Mouse (Mus musculus) embryo, embryonic 11 days (tissue): ENCODE results near the gene Fmnl3.

Experiments used
- DNase-seq: peaks from one replicate; pipeline ENCODE4 v3.0.0-alpha.2; 2015

The Fmnl3 gene

DNA sequence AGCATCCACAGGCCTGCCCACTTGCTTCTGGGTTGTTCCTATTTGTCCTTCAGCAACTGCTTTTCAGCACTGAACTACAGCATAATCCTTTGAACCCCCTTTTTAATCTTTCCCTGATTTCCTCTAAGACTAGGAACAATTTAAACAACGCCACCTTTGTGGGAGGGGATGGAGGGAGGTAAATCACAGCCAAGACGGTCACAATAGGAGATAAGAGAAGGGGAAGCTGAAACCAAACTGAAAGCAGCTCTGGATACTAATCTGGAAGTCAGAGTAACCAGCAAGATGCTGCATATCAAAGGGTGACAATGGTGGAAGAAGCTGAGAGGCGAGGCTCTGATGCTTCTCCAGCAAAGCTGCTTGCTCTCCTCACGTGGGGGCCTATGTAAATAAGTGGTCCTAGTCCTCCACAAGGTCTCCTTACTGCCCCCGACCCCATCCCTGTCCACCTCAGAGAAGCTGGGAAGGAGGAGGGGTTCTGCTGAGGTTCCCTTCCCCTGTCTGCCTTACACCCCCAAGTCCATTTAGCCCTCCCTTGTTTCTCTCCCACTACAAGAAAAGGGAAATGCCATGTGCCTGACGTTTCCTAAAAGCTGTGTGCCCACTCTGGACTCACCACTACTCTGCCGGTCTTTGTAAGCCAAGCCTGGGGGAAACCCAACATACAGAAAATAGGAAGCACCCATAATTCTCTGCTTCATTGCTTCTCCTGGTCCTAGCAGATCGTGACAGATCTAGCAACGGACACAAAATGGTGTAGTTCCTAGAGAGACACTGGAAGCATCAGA is 27.9 kb downstream of the Fmnl3 start:
- no peak for DNase-seq

DNA sequence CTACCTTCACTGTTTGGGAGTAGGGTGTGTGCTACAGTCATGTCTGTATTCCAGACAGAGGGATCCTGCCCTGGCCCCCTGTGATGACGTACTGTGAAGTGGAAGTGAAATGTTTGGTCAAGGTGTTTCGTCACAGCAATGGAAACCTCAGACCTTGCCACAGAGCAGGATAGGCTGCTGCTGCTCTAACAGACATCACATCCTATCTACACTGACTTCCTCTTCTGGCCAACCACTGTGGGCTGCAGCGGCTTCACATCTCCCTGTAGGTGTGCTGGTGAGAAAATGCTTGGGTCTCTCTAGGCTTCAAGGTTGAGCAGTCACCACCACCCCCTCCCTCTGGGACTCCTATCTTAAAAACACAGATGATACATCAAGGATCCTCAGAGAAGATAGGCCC is 29.2 kb downstream of the Fmnl3 start:
- no peak for DNase-seq

GRCm38 (mm10) chr15:99339669-99340068 is 30.6 kb downstream of the Fmnl3 start:
- DNase-seq, result no peak

- DNase-seq, result no peak
These were observed 31.4 kb downstream of the Fmnl3 start for GRCm38 (mm10) chr15:99338916-99339315.

GRCm38 (mm10) chr15:99335801-99336320 is 34.4 kb downstream of the Fmnl3 start:
- DNase-seq, result no peak

DNA sequence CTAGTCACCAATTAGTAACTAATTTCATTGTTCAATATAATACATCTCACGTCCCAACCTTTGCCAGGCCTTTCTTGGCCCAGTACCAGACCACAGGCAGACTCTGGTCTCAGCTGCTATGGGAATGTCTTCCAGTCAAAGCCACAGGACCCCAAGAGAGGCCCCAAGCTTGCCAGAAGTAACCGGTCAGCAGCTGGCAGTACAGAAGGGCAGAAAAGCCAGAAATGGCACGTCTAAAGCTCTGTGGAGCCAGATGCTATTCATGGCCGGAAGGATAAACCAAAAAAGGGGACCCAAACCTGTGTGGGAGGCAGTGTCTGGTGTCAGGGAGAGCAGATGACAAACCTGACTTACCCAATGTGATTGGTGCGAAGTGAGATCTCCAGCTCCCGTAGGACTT is 35.8 kb downstream of the Fmnl3 start:
- no peak for DNase-seq

DNA sequence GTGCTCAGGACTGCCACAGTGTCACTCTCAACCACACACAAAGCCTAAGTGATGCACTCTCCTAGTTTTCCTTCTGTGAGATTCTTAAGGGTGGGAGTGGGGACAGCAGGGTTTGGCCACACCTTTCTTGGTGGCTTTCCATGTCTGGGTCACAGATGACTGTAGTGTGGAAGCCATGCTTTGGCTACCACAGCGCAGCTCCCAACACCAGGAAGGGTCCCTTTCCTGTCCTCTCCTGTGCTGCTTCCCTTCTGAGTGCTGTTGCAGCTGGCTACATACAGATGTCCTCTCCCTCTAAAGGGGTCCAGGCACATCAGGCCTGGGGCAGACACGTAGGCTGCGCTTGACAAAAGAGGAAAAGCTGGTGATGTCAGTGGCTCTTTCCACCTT is 36.6 kb downstream of the Fmnl3 start:
- DNase-seq, result no peak

- DNase-seq, result peak; percentile 91
These were observed 37.2 kb downstream of the Fmnl3 start for GRCm38 (mm10) chr15:99332921-99333675.

GRCm38 (mm10) chr15:99332111-99332510 is 38.2 kb downstream of the Fmnl3 start:
- DNase-seq, result no peak

DNA sequence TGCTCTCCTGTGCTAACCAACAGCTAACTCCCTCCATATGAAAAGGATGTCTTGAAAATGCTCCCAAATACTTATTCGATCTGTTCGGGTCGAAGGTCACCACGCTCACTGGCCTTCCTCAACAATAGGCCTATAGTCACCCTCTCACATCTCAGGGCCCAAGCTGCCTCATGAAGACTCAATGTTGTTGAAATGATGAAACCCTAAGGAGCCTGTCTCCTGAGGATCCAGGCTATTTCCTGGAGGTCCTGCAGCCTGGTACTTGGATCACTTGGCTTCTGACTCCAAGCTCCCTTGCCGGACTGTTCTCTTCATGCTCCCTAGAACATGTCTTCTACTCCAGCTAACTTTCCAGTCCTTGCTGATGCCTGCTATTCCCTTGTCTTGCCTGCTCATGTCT is 38.9 kb downstream of the Fmnl3 start:
- DNase-seq, result no peak

DNA sequence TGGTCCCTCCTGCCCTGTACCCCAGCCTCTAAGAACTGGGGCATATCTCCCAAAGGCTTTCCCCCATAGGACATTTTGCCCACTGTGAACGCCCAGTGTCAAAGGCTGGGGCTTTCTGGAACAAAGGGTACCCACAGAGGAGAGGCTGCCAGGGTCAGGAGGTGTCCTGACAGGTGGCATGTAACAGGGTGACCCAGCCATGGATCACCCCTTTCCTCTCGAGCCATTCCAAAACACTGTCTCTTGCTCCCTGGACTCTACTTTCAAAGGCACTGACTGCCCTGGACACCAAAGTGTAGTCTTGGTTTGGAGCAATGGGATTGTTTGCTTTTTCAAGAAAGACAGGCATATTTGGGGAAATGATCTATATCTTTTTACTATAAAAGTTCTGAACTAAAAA is 40.0 kb downstream of the Fmnl3 start:
- DNase-seq, result no peak

DNA sequence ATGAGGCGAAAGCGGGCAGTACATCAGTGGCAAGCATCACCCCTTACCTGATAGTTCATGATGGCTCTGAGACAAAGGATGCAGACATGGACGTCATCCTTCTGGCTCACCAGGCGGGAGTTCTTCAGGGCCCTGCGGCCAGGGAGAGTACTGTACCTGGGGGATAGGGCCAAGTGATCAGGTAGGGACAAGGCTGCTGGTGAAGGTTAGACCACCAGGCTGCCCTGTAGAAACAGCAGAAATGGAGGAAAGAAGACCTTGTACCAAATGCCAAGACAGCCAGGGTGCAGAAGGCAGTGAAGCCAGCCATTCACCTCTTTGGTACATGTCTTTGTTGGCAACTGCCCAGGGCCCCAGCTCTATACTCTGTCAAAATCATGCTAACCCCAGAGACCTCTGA is 42.3 kb downstream of the Fmnl3 start:
- DNase-seq, result no peak

GRCm38 (mm10) chr15:99326959-99327358 is 43.3 kb downstream of the Fmnl3 start:
- DNase-seq, result peak; percentile 45

- DNase-seq, result no peak
These were observed 43.9 kb downstream of the Fmnl3 start for GRCm38 (mm10) chr15:99326407-99326806.

- no peak for DNase-seq
These were observed 44.7 kb downstream of the Fmnl3 start for GRCm38 (mm10) chr15:99325598-99325997.

- DNase-seq, result no peak
These were observed 46.1 kb downstream of the Fmnl3 start for GRCm38 (mm10) chr15:99324151-99324550.

GRCm38 (mm10) chr15:99320978-99321377 is 49.3 kb downstream of the Fmnl3 start:
- DNase-seq, result no peak

GRCm38 (mm10) chr15:99320168-99320674 is 50.1 kb downstream of the Fmnl3 start:
- DNase-seq, result no peak

DNA sequence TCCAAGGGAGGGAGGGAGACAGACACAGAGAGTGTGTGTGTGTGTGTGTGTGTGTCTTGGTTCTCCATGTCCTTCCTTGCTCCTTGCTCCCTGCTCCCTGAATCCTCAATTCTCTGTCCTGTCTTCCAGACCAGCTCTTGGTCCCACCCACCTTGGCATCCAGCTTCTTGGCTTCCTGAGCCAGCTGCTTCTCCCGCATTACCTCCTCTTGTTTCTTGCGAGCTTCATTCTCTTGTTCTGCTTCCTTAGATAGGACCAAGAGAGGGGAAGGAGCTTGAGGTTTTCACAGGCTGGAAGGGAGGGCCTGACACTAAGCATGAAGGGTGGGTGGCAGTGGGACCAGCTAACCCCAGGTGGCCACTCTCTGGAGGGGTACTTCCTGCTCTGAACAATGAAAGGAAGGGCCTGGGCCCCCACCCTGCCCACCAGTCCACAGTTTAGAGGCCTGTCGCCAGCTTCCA is 50.8 kb downstream of the Fmnl3 start:
- no peak for DNase-seq

- DNase-seq, result no peak
These were observed 51.3 kb downstream of the Fmnl3 start for GRCm38 (mm10) chr15:99318861-99319410.

DNA sequence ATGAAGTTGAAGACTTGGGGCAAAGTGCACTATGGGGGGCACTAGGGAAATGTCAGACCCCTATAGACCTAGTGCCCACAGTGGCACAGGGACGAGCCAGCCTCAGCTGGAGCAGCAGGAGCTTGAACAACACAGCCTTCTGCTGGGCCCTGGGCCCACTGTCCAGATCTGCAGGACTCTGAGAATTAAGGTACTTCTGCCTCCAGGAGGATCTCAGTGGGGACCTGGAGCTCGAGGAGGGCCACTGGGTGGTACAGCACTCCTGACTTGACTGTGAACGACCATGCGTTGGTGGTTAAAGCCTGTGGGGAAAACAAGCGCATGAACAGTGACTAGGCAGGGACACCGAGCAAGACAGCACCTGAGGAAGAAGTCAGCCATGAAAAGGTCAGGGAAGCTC is 52.2 kb downstream of the Fmnl3 start:
- DNase-seq, result no peak

GRCm38 (mm10) chr15:99317267-99317651 is 53.0 kb downstream of the Fmnl3 start:
- no peak for DNase-seq
